11 mouse cellular contexts compared by ENCODE assay signal in the genomic region with DNA sequence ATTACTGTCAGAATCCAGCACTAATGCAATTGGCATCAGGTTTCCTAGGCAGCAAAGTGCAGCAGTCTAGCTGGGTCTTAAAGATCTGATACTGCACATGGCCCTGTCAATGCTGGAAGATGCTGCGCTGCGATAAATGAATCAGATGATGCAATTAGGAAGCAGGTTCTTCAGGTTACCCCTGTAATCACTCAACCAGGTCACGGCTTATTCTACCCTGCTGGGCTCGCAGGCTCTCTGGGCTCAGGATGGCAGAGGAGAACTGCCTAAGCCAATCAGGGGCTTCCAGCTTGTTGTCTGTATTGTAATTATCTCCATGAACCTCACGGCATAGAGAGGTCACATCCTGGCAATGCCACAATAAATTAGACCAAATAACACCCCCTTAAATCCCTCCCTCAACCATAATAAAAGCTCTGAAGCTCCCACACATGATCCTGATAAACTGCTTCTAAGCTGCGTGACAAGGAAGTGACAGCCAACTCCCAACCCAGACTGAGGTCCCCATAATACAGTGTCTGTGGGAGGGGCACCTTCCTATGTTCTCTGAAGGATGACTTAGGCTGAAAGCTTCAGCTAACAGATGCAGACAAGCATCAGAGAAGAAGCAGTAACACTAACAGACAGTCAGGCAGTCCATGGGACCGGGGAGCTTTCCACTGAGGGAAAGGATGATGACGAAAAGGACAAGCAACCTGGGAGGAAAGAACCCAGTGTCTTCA.
A peak's percentile ranks its signal among the peaks of the same experiment; 100 is the strongest.
DNase-seq lines count a peak whose midpoint lies in the region; ATAC-seq lines count a peak whose summit lies in the region.
"Had no signal": no experiment of that assay in that cellular context is flagged by ENCODE, and none has a peak within 500 bp of the region (broad histone marks: within the 10 kb centered on the region; RNA-seq: fewer than 3 reads in every experiment).

No protein-coding gene starts in this region.

- H3K36me3 ChIP-seq in heart, embryonic 10.5 days: no peaks in the 10 kb centered on the region; the same call in 1 of the 2 replicates
- no peaks in the 10 kb centered on the region for H3K36me3 ChIP-seq in heart, embryonic 11.5 days (ENCODE audit: control insufficient read depth, insufficient read depth, low read length)
- H3K36me3 ChIP-seq in embryonic facial prominence, embryonic 10.5 days (replicated peaks): peaks cover 3% of the 10 kb centered on the region; the same call in 1 of the 2 replicates
- H3K36me3 ChIP-seq in hindbrain, embryonic 13.5 days: no peaks in the 10 kb centered on the region
- H3K36me3 ChIP-seq in midbrain, embryonic 16.5 days (ENCODE audit: control insufficient read depth, insufficient read depth, low read length): no peaks in the 10 kb centered on the region

- ATAC-seq in heart, embryonic 11.5 days (replicated peaks; ENCODE audit: insufficient number of reproducible peaks, low FRiP score, low TSS enrichment): no peak
- peak; percentile 31; the same call in 1 of the 2 replicates for ATAC-seq in hindbrain, embryonic 13.5 days (ENCODE audit: low FRiP score)
- ATAC-seq in midbrain, embryonic 16.5 days: peak; percentile 40
- no peak for ATAC-seq in CD4-positive, CD25-positive, alpha-beta regulatory T cell, adult 4 months

- 0 out of 2 replicates have a peak, but pooled peaks cover 3% of the 10 kb centered on the region for H3K4me1 ChIP-seq in heart, embryonic 10.5 days
- H3K4me1 ChIP-seq in heart, embryonic 11.5 days (ENCODE audit: control insufficient read depth, insufficient read depth, low read length): no peaks in the 10 kb centered on the region
- peaks cover 49% of the 10 kb centered on the region for H3K4me1 ChIP-seq in embryonic facial prominence, embryonic 10.5 days
- peaks cover 19% of the 10 kb centered on the region for H3K4me1 ChIP-seq in hindbrain, embryonic 13.5 days (replicated peaks)
- H3K4me1 ChIP-seq in midbrain, embryonic 16.5 days (ENCODE audit: control insufficient read depth, insufficient read depth, low read length): peaks cover 6% of the 10 kb centered on the region

- WGBS in heart, embryonic 10.5 days: 71% methylated on average over 8 of the region's 8 CpGs
- 67% methylated on average over 8 of the region's 8 CpGs for WGBS in heart, embryonic 11.5 days (ENCODE audit: insufficient replicate concordance)
- 35% methylated on average over 8 of the region's 8 CpGs for WGBS in embryonic facial prominence, embryonic 10.5 days
- WGBS in hindbrain, embryonic 13.5 days: 52% methylated on average over 8 of the region's 8 CpGs
- 44% methylated on average over 8 of the region's 8 CpGs for WGBS in midbrain, embryonic 16.5 days

- DNase-seq in heart, embryonic 10.5 days (ENCODE audit: low spot score): peak; percentile 63
- peak; percentile 70 for DNase-seq in embryonic facial prominence, embryonic 10.5 days (ENCODE audit: low spot score)
- no peak for DNase-seq in left cerebral cortex, adult 18-20 months (ENCODE audit: low spot score in 2 of 2)
- no peak for DNase-seq in left cerebral cortex, postnatal 10 days (ENCODE audit: extremely low spot score in 1 of 2, low spot score in 2 of 2)
- DNase-seq: cerebellum, postnatal 14 days had no signal

- no peaks in the 10 kb centered on the region for H3K9me3 ChIP-seq in heart, embryonic 10.5 days
- H3K9me3 ChIP-seq in heart, embryonic 11.5 days (replicated peaks; ENCODE audit: control insufficient read depth, low read length): no peaks in the 10 kb centered on the region
- H3K9me3 ChIP-seq in embryonic facial prominence, embryonic 10.5 days: no peaks in the 10 kb centered on the region
- H3K9me3 ChIP-seq in hindbrain, embryonic 13.5 days: no peaks in the 10 kb centered on the region
- H3K9me3 ChIP-seq in midbrain, embryonic 16.5 days (replicated peaks; ENCODE audit: control insufficient read depth, low read length, poor library complexity, severe bottlenecking): no peaks in the 10 kb centered on the region
- H3K9me3 ChIP-seq: megakaryocyte, embryonic 14.5 days had no signal

- intact Hi-C loops in left cerebral cortex, postnatal 10 days (cut with DNase I): loop anchor here (10.0 kb wide), 1 partner anchor 573 kb away; the partner anchor contains the start of gene Platr25

- no peak overlapping the region for H3K27ac ChIP-seq in heart, embryonic 10.5 days
- H3K27ac ChIP-seq in heart, embryonic 11.5 days (ENCODE audit: low read depth, low read length): no peak overlapping the region
- H3K27ac ChIP-seq in embryonic facial prominence, embryonic 10.5 days (replicated peaks): peak overlapping the region; percentile 16; the same call in 1 of the 2 replicates
- peak overlapping the region; percentile 30 for H3K27ac ChIP-seq in hindbrain, embryonic 13.5 days
- H3K27ac ChIP-seq in midbrain, embryonic 16.5 days (ENCODE audit: low read length): no peak overlapping the region
- H3K27ac ChIP-seq: liver, embryonic 14.5 days had no signal

- H3K9ac ChIP-seq in heart, embryonic 11.5 days (ENCODE audit: low read depth, low read length): no peak overlapping the region
- H3K9ac ChIP-seq in hindbrain, embryonic 13.5 days: no peak overlapping the region
- 0 out of 2 replicates have a peak overlapping the region, but pooled peaks have one; percentile 26 for H3K9ac ChIP-seq in midbrain, embryonic 16.5 days (ENCODE audit: low read depth, low read length)
- H3K9ac ChIP-seq: liver, embryonic 14.5 days had no signal

- no peak overlapping the region for H3K4me2 ChIP-seq in heart, embryonic 11.5 days
- H3K4me2 ChIP-seq in hindbrain, embryonic 13.5 days: peak overlapping the region; percentile 1; the same call in 1 of the 2 replicates
- no peak overlapping the region for H3K4me2 ChIP-seq in midbrain, embryonic 16.5 days (ENCODE audit: low read length)

- no peak overlapping the region for H3K4me3 ChIP-seq in heart, embryonic 10.5 days
- H3K4me3 ChIP-seq in heart, embryonic 11.5 days (ENCODE audit: low read depth, low read length): no peak overlapping the region
- no peak overlapping the region for H3K4me3 ChIP-seq in embryonic facial prominence, embryonic 10.5 days
- H3K4me3 ChIP-seq in hindbrain, embryonic 13.5 days: no peak overlapping the region
- no peak overlapping the region for H3K4me3 ChIP-seq in midbrain, embryonic 16.5 days (ENCODE audit: low read depth, low read length)
- H3K4me3 ChIP-seq: megakaryocyte, embryonic 14.5 days had no signal

- no peaks in the 10 kb centered on the region for H3K27me3 ChIP-seq in heart, embryonic 10.5 days (ENCODE audit: insufficient read depth, poor library complexity, severe bottlenecking)
- no peaks in the 10 kb centered on the region for H3K27me3 ChIP-seq in heart, embryonic 11.5 days (ENCODE audit: control insufficient read depth, insufficient read depth, low read length)
- H3K27me3 ChIP-seq in embryonic facial prominence, embryonic 10.5 days (replicated peaks; ENCODE audit: low read depth, poor library complexity, severe bottlenecking): no peaks in the 10 kb centered on the region
- H3K27me3 ChIP-seq in hindbrain, embryonic 13.5 days: no peaks in the 10 kb centered on the region
- no peaks in the 10 kb centered on the region for H3K27me3 ChIP-seq in midbrain, embryonic 16.5 days (ENCODE audit: control insufficient read depth, insufficient read depth, low read depth, low read length)

Comparison
In these comparisons a context has a peak if more than half of its experiments do, and no peak if none do; other contexts are left out.
1. DNase-seq: peak in heart, embryonic 10.5 days (single experiment) and embryonic facial prominence, embryonic 10.5 days (single experiment); none in left cerebral cortex, adult 18-20 months (0 of 2) and left cerebral cortex, postnatal 10 days (0 of 2).
2. H3K27ac ChIP-seq: peak in embryonic facial prominence, embryonic 10.5 days (single experiment) and hindbrain, embryonic 13.5 days (single experiment); none in heart, embryonic 10.5 days (single experiment), heart, embryonic 11.5 days (single experiment) and midbrain, embryonic 16.5 days (single experiment).
3. ATAC-seq: peak in hindbrain, embryonic 13.5 days (single experiment) and midbrain, embryonic 16.5 days (single experiment); none in heart, embryonic 11.5 days (single experiment) and CD4-positive, CD25-positive, alpha-beta regulatory T cell, adult 4 months (single experiment).